Mouse (Mus musculus) intestine, postnatal 0 days (tissue): Measurements from ENCODE around the gene Snx17. TPM values are rescaled to one million over a fixed set of nuclear protein-coding genes. Genes with fewer than 3 reads are reported as not detected.
"Not testable (repeated sequence)": the region's sequence is repeated elsewhere in the genome, so short reads cannot be mapped to it uniquely, and the experiment has no call there.

Experiments used
- ATAC-seq: fragments of 200-750 bp; cut with Nextera tagmentation; 2 replicates; pipeline ENCODE4 v1.8.0; 2017; ENCODE audit warnings: mild to moderate bottlenecking, moderate TSS enrichment, moderate library complexity
- H3K27ac ChIP-seq: fragments of 300-500 bp; sonication (generic); 2 replicates; pipeline ENCODE4 v1.5.1; 2014; ENCODE audit warnings: mild to moderate bottlenecking, low read depth, low read length, moderate library complexity
- H3K27me3 ChIP-seq: fragments of 300-500 bp; sonication (generic); replicated peaks from 2 replicates; pipeline ENCODE4 v1.6.1; 2014; ENCODE audit warnings: low read length, mixed read lengths; ENCODE audit not compliant: control insufficient read depth, insufficient read depth
- H3K36me3 ChIP-seq: fragments of 300-500 bp; sonication (generic); 2 replicates; pipeline ENCODE4 v1.6.1; 2014; ENCODE audit warnings: mild to moderate bottlenecking, moderate library complexity; ENCODE audit not compliant: control insufficient read depth, insufficient read depth
- H3K4me1 ChIP-seq: fragments of 300-500 bp; sonication (generic); replicated peaks from 2 replicates; pipeline ENCODE4 v1.6.1; 2014; ENCODE audit warnings: antibody characterized with exemption, low read length, mixed read lengths; ENCODE audit not compliant: control insufficient read depth, insufficient read depth
- H3K4me2 ChIP-seq: fragments of 300-500 bp; sonication (generic); replicated peaks from 2 replicates; pipeline ENCODE4 v1.6.1; 2014; ENCODE audit warnings: low read depth, mild to moderate bottlenecking, moderate library complexity
- H3K4me3 ChIP-seq: fragments of 300-500 bp; sonication (generic); 2 replicates; pipeline ENCODE4 v1.5.1; 2014; ENCODE audit warnings: low read depth, low read length
- H3K9ac ChIP-seq: fragments of 300-500 bp; sonication (generic); 2 replicates; pipeline ENCODE4 v1.6.1; 2014; ENCODE audit warnings: mild to moderate bottlenecking, low read depth, low read length
- H3K9me3 ChIP-seq: fragments of 300-500 bp; sonication (generic); 2 replicates; pipeline ENCODE4 v1.6.1; 2016; ENCODE audit warnings: mixed run types; ENCODE audit not compliant: control insufficient read depth
- CTCF ChIP-seq: sonication (generic); IDR thresholded peaks from 2 replicates; pipeline ENCODE4 v1.5.1; 2016; ENCODE audit warnings: low read depth, mild to moderate bottlenecking, control low read depth, antibody characterized with exemption, moderate library complexity
- WGBS: fragments of 180-500 bp; shearing (Covaris S2); extraction: QIAGEN DNeasy Blood & Tissue Kit; methylation state at CpG from one replicate; pipeline ENCODE4 v1.1.7; 2014; 5-methylcytosine and 5-hydroxymethylcytosine counted together
- polyA plus RNA-seq: library from polyadenylated mRNA; unstranded; fragments of >200 nt; fragmentation: Nextera tagmentation; extraction: Ambion mirVana; gene quantifications from 2 replicates; pipeline ENCODE4 v1.2.1, GENCODE M21; 2015

Snx17 gene
- polyA plus RNA-seq, 1 experiment from 2014 or later = 122 TPM

- no peak overlapping the region for H3K27ac ChIP-seq
- ATAC-seq = no peak
- no peak overlapping the region for H3K4me2 ChIP-seq
- 89% methylated on average over 6 of the region's 6 CpGs for WGBS
- H3K9ac ChIP-seq = no peak overlapping the region
- H3K36me3 ChIP-seq = peaks cover 49% of the 10 kb centered on the region
- TF ChIP-seq CTCF = no peak
- no peaks in the 10 kb centered on the region for H3K27me3 ChIP-seq
- H3K9me3 ChIP-seq = no peaks in the 10 kb centered on the region; the same call in 1 of the 2 replicates
- no peaks in the 10 kb centered on the region for H3K4me1 ChIP-seq
- no peak overlapping the region for H3K4me3 ChIP-seq
Measured at GRCm38 (mm10) chr5:31204421-31204820, 11.4 kb downstream of the Snx17 start.

GRCm38 (mm10) chr5:31216554-31216953 is 23.5 kb downstream of the Snx17 start:
- H3K27me3 ChIP-seq, H3K4me1 ChIP-seq, H3K27ac ChIP-seq, H3K4me3 ChIP-seq, ATAC-seq, H3K36me3 ChIP-seq, H3K9ac ChIP-seq, H3K9me3 ChIP-seq, H3K4me2 ChIP-seq: not testable (repeated sequence)
- 82% methylated on average over 6 of the region's 6 CpGs for WGBS

GRCm38 (mm10) chr5:31218294-31218693 is 25.3 kb downstream of the Snx17 start:
- Histone ChIP-seq H3K9me3 (no peaks in the 10 kb centered on the region), H3K27ac (no peak overlapping the region), H3K4me3 (no peak overlapping the region), H3K27me3 (no peaks in the 10 kb centered on the region), H3K4me1 (no peaks in the 10 kb centered on the region), H3K36me3 (no peaks in the 10 kb centered on the region), H3K4me2 (peak overlapping the region; percentile 3; the same call in 1 of the 2 replicates), H3K9ac (no peak overlapping the region)
- 47% methylated on average over 7 of the region's 7 CpGs for WGBS
- ATAC-seq = no peak
- TF ChIP-seq CTCF = peak; percentile 29; the same call in 1 of the 2 replicates

- H3K9me3 ChIP-seq = no peaks in the 10 kb centered on the region
- no peak overlapping the region for H3K27ac ChIP-seq
- no peaks in the 10 kb centered on the region for H3K4me1 ChIP-seq
- peak overlapping the region; percentile 84 for H3K4me3 ChIP-seq
- H3K36me3 ChIP-seq = no peaks in the 10 kb centered on the region
- peak overlapping the region; percentile 87 for H3K4me2 ChIP-seq
- no peaks in the 10 kb centered on the region for H3K27me3 ChIP-seq
- 3% methylated on average over 2 of the region's 2 CpGs for WGBS
- no peak overlapping the region for H3K9ac ChIP-seq
- ATAC-seq = no peak
- TF ChIP-seq CTCF = peak; percentile 57
Measured at GRCm38 (mm10) chr5:31219070-31219469, 26.0 kb downstream of the Snx17 start.

- Histone ChIP-seq H3K27me3 (no peaks in the 10 kb centered on the region), H3K9ac (peak overlapping the region; percentile 74), H3K4me3 (peak overlapping the region; percentile 84), H3K9me3 (no peaks in the 10 kb centered on the region), H3K27ac (peak overlapping the region; percentile 92), H3K4me2 (peak overlapping the region; percentile 87), H3K36me3 (no peaks in the 10 kb centered on the region), H3K4me1 (no peaks in the 10 kb centered on the region)
- ATAC-seq = no peak
- under 1% methylated on average over 11 of the region's 11 CpGs for WGBS
- no peak for TF ChIP-seq CTCF
Measured at GRCm38 (mm10) chr5:31219474-31219873, 26.4 kb downstream of the Snx17 start.

- ATAC-seq = peak; percentile 62
- TF ChIP-seq CTCF = peak; percentile 8
- peak overlapping the region; percentile 74 for H3K9ac ChIP-seq
- no peaks in the 10 kb centered on the region for H3K36me3 ChIP-seq
- no peaks in the 10 kb centered on the region for H3K9me3 ChIP-seq
- peak overlapping the region; percentile 87 for H3K4me2 ChIP-seq
- H3K27me3 ChIP-seq = no peaks in the 10 kb centered on the region
- peak overlapping the region; percentile 84 for H3K4me3 ChIP-seq
- WGBS = under 1% methylated on average over 40 of the region's 40 CpGs
- H3K4me1 ChIP-seq = no peaks in the 10 kb centered on the region
- H3K27ac ChIP-seq = peak overlapping the region; percentile 92
Measured at GRCm38 (mm10) chr5:31219911-31220447, 27.0 kb downstream of the Snx17 start.
